Mouse (Mus musculus) lung, postnatal 0 days (tissue): ENCODE results near the gene Ctdnep1. TPM values are rescaled to one million over a fixed set of nuclear protein-coding genes. Genes with fewer than 3 reads are reported as not detected.

ENCODE experiments used
- ATAC-seq: fragments of 200-750 bp; cut with Nextera tagmentation; 2 replicates; pipeline ENCODE4 v1.8.0; 2017; ENCODE audit warnings: moderate library complexity
- DNase-seq: peaks from one replicate; pipeline ENCODE4 v3.0.0-alpha.2; 2016; ENCODE audit warnings: low spot score
- H3K27ac ChIP-seq: fragments of 300-500 bp; sonication (generic); 2 replicates; pipeline ENCODE4 v1.5.1; 2014; ENCODE audit warnings: antibody characterized with exemption, mild to moderate bottlenecking, low read length, mixed read lengths
- H3K27me3 ChIP-seq: fragments of 300-500 bp; sonication (generic); replicated peaks from 2 replicates; pipeline ENCODE4 v1.6.1; 2014; ENCODE audit warnings: low read length, mixed read lengths; ENCODE audit not compliant: insufficient read depth
- H3K36me3 ChIP-seq: fragments of 300-500 bp; sonication (generic); 2 replicates; pipeline ENCODE4 v1.6.1; 2014; ENCODE audit warnings: low read length, mixed read lengths; ENCODE audit not compliant: insufficient read depth
- H3K4me1 ChIP-seq: fragments of 300-500 bp; sonication (generic); 2 replicates; pipeline ENCODE4 v1.6.1; 2014; ENCODE audit warnings: antibody characterized with exemption, low read depth, low read length, mixed read lengths; ENCODE audit not compliant: insufficient read depth
- H3K4me2 ChIP-seq: fragments of 300-500 bp; sonication (generic); replicated peaks from 2 replicates; pipeline ENCODE4 v1.6.1; 2014; ENCODE audit warnings: low read depth, mild to moderate bottlenecking, low read length, moderate library complexity, mixed read lengths
- H3K4me3 ChIP-seq: fragments of 300-500 bp; sonication (generic); 2 replicates; pipeline ENCODE4 v1.5.1; 2014; ENCODE audit warnings: low read depth, low read length
- H3K9ac ChIP-seq: fragments of 300-500 bp; sonication (generic); replicated peaks from 2 replicates; pipeline ENCODE4 v1.6.1; 2014; ENCODE audit warnings: low read depth, mild to moderate bottlenecking
- H3K9me3 ChIP-seq: fragments of 300-500 bp; sonication (generic); 2 replicates; pipeline ENCODE4 v1.6.1; 2016; ENCODE audit warnings: low read length, mixed read lengths
- CTCF ChIP-seq: IDR thresholded peaks from 2 replicates; pipeline ENCODE4 v1.5.1; 2016; ENCODE audit warnings: antibody characterized with exemption, mild to moderate bottlenecking
- EP300 ChIP-seq: IDR thresholded peaks from 2 replicates; pipeline ENCODE4 v1.6.1; 2016; ENCODE audit warnings: antibody characterized with exemption, mild to moderate bottlenecking, control low read depth
- WGBS: fragments of 180-500 bp; shearing (Covaris S2); extraction: QIAGEN DNeasy Blood & Tissue Kit; methylation state at CpG from one replicate; pipeline ENCODE4 v1.1.7; 2014; 5-methylcytosine and 5-hydroxymethylcytosine counted together
- polyA plus RNA-seq: library from polyadenylated mRNA; unstranded; fragments of >200 nt; fragmentation: Nextera tagmentation; extraction: Ambion mirVana; gene quantifications from 2 replicates; pipeline ENCODE4 v1.2.1, GENCODE M21; 2015

Gene Ctdnep1
- polyA plus RNA-seq, 1 experiment from 2014 or later: 24.7 TPM

- Histone ChIP-seq H3K4me2 (peak overlapping the region; percentile 68; the same call in 1 of the 2 replicates), H3K36me3 (peaks cover 20% of the 10 kb centered on the region; the same call in 1 of the 2 replicates), H3K4me3 (peak overlapping the region; percentile 87; the same call in 1 of the 2 replicates), H3K27ac (peak overlapping the region; percentile 10), H3K27me3 (no peaks in the 10 kb centered on the region), H3K4me1 (peaks cover 9% of the 10 kb centered on the region; the same call in 1 of the 2 replicates), H3K9me3 (no peaks in the 10 kb centered on the region), H3K9ac (no peak overlapping the region)
- ATAC-seq (no peak), DNase-seq (peak; percentile 7)
- WGBS: 84% methylated on average over 11 of the region's 11 CpGs
- no peak for TF ChIP-seq EP300
- peak; percentile 42 for TF ChIP-seq CTCF
Measured at GRCm38 (mm10) chr11:69994401-69995090, 13.6 kb downstream of the Ctdnep1 start.

- TF ChIP-seq CTCF: peak; percentile 69
- peak; percentile 68; the same call in 1 of the 2 replicates for TF ChIP-seq EP300
- H3K4me3 ChIP-seq: peak within 1 kb of the TSS; percentile 87
- ATAC-seq (peak; percentile 74), DNase-seq (peak; percentile 100)
- peaks cover 23% of the 10 kb centered on the region; the same call in 1 of the 2 replicates for H3K36me3 ChIP-seq
- under 1% methylated on average over 36 of the region's 36 CpGs for WGBS
- peaks cover 12% of the 10 kb centered on the region; the same call in 1 of the 2 replicates for H3K4me1 ChIP-seq
- H3K9ac ChIP-seq: peak within 1 kb of the TSS; percentile 93
- H3K27me3 ChIP-seq: no peaks in the 10 kb centered on the region
- peak within 1 kb of the TSS; percentile 68 for H3K4me2 ChIP-seq
- H3K27ac ChIP-seq: peak within 1 kb of the TSS; percentile 98
- no peaks in the 10 kb centered on the region for H3K9me3 ChIP-seq
Measured at GRCm38 (mm10) chr11:69995391-69995960, 14.5 kb downstream of the Ctdnep1 start, which contains the start of gene Phf23. TSS of gene Phf23 (plus strand) at chr11:69995777.

GRCm38 (mm10) chr11:69996161-69997061, 15.5 kb downstream of the Ctdnep1 start:
- WGBS: under 1% methylated on average over 49 of the region's 66 CpGs
- Histone ChIP-seq H3K4me1 (peaks cover 16% of the 10 kb centered on the region; the same call in 1 of the 2 replicates), H3K4me3 (peak overlapping the region; percentile 87), H3K27me3 (no peaks in the 10 kb centered on the region), H3K9ac (peak overlapping the region; percentile 93), H3K9me3 (no peaks in the 10 kb centered on the region), H3K27ac (peak overlapping the region; percentile 98), H3K36me3 (peaks cover 23% of the 10 kb centered on the region; the same call in 1 of the 2 replicates), H3K4me2 (peak overlapping the region; percentile 68)
- DNase-seq (peak; percentile 77), ATAC-seq (peak; percentile 2)
- TF ChIP-seq CTCF (no peak), EP300 (no peak)

- Histone ChIP-seq H3K27ac (peak overlapping the region; percentile 98), H3K4me1 (peaks cover 18% of the 10 kb centered on the region; the same call in 1 of the 2 replicates), H3K27me3 (no peaks in the 10 kb centered on the region), H3K4me2 (peak overlapping the region; percentile 68), H3K9ac (peak overlapping the region; percentile 93), H3K36me3 (peaks cover 23% of the 10 kb centered on the region; the same call in 1 of the 2 replicates), H3K4me3 (peak overlapping the region; percentile 87), H3K9me3 (no peaks in the 10 kb centered on the region)
- TF ChIP-seq CTCF (no peak), EP300 (no peak)
- 1% methylated on average over 30 of the region's 44 CpGs for WGBS
- ATAC-seq (peak; percentile 62), DNase-seq (peak; percentile 96)
Measured at GRCm38 (mm10) chr11:69997070-69997509, 16.1 kb downstream of the Ctdnep1 start.

GRCm38 (mm10) chr11:69998567-69999491, 17.9 kb downstream of the Ctdnep1 start:
- ATAC-seq (no peak), DNase-seq (peak; percentile 12)
- no peaks in the 10 kb centered on the region for H3K27me3 ChIP-seq
- H3K36me3 ChIP-seq: peaks cover 23% of the 10 kb centered on the region; the same call in 1 of the 2 replicates
- H3K9ac ChIP-seq: no peak overlapping the region
- no peak overlapping the region for H3K27ac ChIP-seq
- WGBS: 90% methylated on average over 27 of the region's 27 CpGs
- TF ChIP-seq EP300 (no peak), CTCF (peak; percentile 45; the same call in 1 of the 2 replicates)
- no peak overlapping the region for H3K4me2 ChIP-seq
- no peaks in the 10 kb centered on the region for H3K9me3 ChIP-seq
- H3K4me3 ChIP-seq: no peak overlapping the region
- peaks cover 16% of the 10 kb centered on the region for H3K4me1 ChIP-seq
